Mouse (Mus musculus) heart, postnatal 4 days (tissue): ENCODE measurements at regions not wholly inside any gene's neighbourhood (a gene's known extent, or its start where the extent isn't known, plus 50 kb on each side); places are given as distances from the start of the nearest gene placed in this dataset.

Experiments used
- DNase-seq: peaks from one replicate; pipeline ENCODE4 v3.0.0; 2021

DNA sequence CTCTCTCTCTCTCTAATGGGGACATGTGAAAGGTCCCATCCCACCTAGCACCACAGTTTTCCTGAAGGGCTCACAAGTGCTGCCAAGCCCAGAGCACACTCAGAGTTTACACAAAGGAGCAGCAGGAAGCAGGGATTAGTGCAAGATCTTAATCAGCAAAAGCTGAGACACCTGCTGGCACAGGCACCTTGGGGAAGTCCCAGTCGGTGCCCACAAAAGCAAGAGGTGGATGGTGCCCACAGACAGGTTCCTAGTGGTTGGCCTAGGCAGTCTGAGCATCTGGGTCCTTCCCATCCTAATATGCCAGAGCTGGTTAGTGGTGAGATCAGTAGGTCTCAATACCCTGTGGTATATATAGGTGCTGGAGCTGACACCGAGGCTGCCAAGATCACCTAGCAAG lies 54.0 kb upstream of the Shb start:
- no peak for DNase-seq

DNA sequence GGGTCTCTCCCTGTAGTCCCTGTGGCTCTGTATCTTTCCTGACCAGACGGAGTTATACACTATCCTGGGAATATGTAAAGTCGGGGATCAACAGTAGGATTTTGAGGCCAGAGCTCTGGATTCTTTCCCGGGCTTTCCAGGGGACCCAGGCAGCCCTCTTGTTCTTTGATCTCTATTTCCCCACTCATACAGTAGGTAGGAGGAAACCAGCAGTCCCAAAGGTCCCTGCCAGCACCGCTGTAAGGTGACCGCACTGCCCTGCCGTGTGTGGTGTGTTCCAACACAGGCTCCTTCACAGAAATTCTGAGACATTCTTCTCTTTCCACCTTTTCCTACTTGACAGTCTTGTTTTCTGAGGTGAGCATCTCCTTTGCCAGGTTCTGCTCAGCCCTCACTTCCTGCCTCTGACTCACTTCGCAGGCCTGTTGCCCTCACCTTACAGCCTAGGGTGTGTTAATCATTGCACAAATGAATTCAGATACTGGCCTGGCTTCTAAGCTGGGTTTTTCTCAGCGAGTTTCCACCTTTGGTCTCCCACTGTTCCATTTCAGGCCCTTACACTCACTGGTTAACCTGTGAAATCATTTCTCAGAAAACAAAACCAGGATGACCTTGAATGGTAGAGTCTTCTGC lies 53.0 kb upstream of the Shb start:
- DNase-seq: no peak

DNA sequence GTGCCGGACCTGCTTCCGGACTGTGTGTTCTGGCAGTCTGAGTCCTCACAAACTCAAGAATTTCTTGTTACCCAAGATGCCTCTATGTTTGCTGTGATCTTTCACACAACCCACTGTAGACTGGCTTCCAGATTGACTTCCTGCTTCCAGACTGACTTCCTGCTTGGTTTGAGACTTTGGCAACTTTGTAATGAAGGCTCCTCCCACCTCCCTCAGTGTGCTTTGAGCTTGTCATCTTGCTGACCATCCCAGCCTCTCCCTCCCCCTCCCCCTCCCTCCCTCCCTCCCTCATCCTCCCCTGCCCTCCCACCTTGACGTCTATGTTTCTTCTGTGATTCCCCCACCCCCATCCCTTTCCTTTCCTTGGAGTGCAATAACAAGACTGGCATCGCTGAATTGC lies 51.7 kb upstream of the Shb start:
- no peak for DNase-seq

- no peak for DNase-seq
These were observed 50.2 kb upstream of the Shb start for GRCm38 (mm10) chr4:45582496-45582895.
